Mouse (Mus musculus) gastrocnemius, postnatal 4 days (tissue): ENCODE results near the gene Slamf8. TPM values are rescaled to one million over a fixed set of nuclear protein-coding genes. Genes with fewer than 3 reads are reported as not detected.

Source experiments
- DNase-seq, 2 experiments: peaks; one replicate each; pipeline ENCODE4 v3.0.0; 2021 to 2022; ENCODE audit warnings: low spot score in 2 of 2, mixed read lengths in 2 of 2
- total RNA-seq, 2 experiments: library from RNA; stranded (reverse); gene quantifications; 2 replicates each; pipeline ENCODE4 v1.2.3; 2021

Gene Slamf8
- total RNA-seq, 2 experiments from 2014 or later, result 0.17 TPM; not detected in 1

DNA sequence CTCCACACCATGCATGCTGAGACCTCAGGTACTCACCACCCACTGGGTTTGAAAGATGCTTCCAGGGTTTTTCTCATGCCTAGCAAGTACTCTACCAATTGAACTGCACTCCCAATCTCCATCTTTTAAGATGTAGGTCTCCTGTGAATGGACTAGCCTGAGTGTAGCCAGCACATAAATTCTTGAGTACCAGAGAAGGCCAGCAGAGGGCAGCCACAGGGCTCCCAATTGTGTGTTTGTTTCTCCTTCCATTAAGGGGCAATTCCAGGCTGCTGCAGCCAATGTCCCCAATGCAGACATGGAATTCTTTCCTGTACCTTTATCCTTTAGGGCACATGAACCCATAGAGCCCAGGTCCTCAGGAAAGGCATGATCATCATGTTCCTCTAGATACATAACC is 4.1 kb upstream of the Slamf8 start:
- peak; percentile 15 to 25 for DNase-seq

DNA sequence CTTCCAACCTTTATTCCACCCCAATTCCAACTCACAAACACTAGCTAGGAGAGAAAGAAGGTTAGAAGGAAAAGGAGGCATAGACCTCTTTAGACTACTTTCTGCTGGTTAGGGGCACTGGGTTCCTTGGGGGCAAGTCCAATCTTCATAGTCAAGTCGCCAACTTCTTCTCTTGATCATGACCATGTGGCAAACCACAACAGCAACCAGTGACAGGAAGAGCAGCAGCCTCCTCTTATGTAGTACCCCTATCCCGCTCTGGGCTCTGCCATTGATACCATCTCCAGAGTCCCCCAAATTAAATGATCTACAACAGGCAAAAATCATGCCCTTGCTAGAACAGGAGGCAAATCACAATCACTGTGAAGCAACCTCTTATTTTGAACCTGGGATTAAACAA is 3.6 kb upstream of the Slamf8 start:
- DNase-seq, result no peak

DNA sequence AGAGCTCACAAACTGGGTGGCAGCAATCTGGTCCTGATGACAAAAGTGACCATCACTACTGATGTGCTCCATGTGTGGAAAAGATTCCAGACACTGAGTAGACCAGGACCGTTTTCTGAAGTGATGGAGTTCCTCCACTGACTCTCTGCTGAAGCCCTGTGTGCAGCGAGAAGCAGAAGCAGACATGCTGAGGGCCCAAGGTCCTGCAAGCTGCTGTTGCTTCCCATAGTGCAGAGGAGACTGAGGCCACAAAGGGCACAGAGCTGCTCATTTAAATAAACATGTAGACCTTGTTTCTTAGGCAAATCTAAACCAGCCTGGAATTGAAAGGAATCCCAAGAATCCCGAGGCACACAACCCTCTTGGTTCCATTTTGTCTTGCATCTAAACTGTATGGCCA is 3.0 kb upstream of the Slamf8 start:
- peak in 1 of 2 experiments; percentile 5 for DNase-seq

DNA sequence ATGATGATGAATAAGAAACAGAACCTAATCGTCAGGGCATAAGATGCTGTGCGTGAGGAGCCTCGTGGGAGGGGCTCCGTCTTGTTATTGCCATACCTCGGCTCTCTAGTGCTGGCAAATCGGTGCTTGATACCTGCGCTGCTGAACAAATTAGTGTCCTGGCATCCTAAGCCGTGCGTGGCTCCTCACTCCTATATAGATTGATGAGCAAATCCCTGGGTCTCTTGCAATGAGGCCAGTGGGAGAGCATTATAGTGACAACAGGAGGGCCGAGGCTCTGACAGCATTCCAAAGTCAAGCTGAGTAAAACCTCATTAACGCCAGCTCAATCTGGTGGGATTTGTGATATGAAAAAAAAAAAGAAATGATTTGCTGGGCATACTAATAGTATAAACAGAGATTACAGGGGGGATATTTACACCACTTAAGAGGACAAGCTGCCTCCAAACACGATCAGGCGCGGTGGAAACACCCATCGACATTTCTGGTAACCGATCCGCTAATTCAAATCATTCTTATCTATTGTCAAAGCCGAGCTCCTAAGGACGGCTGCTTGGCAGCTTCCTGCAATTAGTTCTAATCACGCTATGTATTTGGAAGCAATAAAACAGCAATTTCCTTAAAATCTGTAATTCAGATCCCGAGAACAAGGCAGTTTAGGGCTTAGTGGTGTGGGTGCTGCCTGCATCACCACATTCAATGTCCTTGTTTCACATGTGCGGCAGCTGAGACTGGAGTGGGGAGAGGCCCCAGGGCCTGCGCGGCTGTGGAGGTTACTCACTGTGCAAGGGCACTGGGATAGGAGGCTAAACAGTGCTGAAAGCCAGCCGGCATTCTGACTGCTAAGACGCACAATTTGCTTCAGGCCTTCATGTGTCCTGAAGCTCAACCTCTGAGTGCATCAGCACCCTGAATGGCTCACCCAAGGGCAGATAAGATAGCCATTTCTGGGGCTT is 4.5 kb downstream of the Slamf8 start:
- DNase-seq, result no peak

DNA sequence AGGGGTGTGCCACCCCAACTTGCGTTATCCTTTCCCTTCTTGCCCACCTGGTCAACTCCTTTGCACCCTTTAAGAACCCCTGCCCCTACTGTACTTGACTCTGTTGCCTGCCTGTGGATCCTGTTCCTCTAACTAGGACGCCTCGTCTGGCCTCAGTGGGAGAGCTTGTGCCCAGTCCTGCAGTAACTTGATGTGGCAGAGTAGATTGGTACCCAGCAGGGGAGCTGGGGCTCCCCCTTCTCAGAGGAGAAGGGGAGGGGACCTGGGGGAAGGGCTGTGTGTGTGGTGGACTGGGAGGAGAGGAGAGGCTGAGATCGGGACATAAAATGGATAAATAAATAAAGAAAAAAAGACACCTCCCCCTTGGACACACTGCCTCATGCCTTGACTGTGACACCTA is 5.3 kb downstream of the Slamf8 start:
- no peak for DNase-seq

DNA sequence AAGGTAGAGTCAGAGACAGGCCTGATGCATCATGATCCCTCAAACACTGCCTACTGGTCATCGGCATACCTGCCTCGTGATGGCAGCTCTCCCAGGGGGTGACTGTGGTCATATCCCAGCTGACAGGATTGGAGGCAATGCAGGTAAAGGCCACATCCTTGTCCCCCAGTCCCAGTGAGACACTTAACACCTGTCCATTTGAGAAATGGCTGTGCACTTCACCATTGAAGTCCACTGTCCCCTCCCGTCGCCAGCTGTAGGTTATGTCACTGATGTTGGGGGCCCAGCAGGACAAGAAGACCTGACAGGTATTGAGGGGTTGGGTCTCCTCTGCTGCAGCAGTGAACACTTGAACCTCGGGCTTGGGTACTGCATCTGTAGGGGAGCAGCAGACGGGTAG is 6.1 kb downstream of the Slamf8 start:
- DNase-seq, result no peak

DNA sequence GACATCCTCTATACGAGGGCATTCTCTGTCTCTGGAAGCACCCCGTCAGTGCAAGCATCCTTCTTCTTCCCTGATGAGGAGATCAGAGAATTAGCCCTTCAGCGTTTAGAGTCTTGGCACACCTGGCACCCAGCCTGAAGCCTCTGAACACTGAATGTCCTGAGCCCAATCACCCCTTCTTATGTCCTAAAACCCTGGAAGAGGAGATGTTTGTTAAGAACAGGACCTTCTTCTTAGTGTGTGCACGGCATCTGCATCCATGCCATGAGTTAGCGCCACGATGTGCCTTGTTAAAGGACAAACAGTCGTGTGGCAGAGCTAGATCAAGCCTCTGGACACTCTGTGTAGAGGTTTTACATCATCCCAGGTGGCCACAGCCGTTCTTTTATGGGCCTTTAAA is 7.9 kb downstream of the Slamf8 start:
- no peak for DNase-seq

DNA sequence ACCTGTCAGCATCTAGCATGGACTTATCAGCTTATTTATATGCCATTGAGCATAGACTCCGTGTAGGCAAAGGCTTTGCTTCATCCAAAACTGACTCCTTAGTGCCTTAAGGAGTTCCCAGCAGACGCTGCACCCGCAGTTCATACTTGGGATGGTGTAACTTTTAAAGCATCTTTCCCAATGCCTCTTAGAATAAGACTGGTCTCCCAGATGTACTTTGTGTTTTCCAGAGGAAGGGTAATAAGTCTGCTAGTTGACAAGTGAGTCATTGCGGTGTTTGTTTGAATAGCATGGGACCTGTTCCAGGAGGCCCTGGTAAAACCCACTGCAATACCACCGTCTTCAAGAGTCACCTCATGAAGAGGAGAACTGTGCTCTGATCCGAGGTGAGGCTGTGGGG is 10.3 kb downstream of the Slamf8 start:
- no peak for DNase-seq

DNA sequence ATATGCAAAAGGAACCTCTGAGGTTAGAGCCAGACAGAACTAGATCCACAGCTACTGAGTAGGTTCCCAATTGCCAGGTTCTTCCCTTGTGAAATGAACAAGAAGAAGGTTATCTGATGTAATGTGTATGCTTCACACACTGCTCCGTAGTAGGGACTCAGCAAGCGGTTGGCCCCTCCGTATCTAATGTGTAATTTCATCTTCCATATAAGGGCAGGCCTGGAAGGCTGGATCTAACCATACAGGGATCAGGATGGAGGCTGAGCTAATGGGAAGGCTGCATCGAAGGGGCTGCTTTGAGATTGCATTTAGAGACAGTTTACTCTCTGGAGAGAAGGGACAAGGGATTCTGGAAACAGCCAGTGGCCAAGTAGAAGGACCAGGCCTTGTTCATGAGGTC is 22.6 kb downstream of the Slamf8 start:
- no peak for DNase-seq

DNA sequence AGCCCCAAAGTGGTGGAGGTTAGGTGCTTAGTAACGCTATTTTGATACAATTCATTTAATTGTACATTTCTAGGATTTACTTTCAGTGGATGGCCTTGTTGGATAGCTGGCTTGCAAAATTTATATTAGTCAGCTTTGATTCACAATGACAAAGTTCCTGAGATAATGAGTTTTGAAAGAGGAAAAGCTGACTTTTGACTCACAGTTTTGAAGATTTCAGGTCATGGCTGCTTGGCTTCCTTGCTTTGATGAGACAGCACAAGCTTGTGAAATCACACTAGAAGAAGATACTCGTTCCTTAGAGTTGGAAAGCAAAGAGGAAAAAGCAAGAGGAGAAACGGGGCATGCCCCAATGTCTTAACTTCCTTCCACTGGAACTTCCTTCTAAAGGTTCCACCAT is 24.2 kb downstream of the Slamf8 start:
- no peak for DNase-seq

DNA sequence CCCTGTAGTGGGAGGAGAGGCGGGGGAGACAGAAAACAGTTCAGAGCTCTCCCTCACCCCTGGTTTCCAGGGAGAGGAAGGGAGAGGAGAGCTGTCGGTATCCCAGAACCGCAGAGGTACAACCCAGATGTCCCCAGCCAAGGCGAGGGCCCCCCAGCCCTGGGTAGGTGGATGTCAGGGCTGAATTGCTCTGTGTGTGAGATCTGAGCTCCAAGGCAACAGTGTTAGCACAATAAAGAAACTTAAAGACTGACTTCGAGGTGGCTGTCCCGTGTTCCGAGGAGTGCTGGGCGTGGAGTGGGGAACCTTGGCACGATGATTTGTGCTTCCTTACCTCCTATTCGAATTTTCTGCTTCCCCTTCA is 26.9 kb downstream of the Slamf8 start:
- DNase-seq, result no peak

DNA sequence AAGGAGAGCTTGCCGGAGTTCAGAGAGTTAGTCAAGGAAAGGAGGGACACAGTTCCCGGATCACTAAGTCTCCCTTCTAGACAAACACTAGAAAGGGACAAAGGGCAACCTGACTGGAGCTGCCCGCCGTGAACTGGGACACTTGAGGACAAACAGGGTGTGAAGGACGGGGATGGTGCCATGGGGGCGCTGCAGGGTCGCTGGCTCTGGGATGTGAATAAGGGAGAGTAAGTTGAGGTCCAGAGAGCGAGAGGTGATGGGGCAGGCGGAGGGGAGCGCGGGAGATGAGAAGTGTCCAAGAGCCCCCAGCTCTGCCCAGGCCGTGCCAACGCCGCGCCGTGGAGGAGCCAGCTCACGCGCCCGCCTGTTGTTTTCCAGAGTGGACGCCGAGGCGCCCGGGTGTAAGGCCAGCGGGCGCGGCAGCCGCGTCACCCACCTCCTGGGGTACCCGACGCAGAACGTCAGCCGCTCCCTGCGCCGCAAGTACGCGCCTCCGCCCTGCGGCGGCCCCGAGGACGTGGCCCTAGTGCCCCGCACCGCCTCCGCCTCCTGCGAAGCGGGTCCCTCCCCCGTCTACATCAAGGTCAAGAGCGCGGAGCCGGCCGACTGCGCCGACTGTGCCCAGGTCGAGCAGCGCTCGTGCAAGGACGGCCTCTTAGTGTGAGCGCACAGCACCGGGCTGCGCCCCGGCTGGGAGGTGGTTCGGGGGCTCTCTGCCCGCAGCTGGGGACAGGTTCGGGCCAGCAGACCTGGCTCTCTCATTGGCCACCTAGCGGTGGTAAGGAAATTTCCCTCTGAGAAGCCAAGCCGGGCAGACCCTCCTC is 27.5 kb downstream of the Slamf8 start:
- peak; percentile 40 to 66 for DNase-seq

DNA sequence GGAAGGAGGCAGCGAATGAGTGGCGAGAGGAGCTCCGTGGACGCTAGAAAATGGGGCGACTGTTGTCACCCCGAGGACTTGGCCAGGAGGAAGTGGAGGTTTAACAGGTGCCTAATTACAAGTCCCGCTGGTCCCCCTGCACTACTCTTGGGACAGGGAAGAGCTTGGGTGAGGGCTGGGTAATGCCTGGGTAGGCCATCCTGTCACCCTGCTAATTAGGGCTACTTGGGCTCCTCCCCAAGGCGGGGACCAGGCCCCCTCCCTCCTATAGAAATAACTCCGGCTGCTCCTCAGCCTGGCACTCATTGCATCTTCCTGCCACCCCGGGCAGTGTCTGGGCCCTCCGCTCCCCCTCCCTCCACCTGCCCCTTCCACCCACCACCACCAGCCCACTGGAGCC is 34.7 kb downstream of the Slamf8 start, which contains the start of gene Vsig8:
Gene Vsig8 (plus strand): TSS at position 301 of the 400 bp plus-strand sequence.
- DNase-seq, result no peak

DNA sequence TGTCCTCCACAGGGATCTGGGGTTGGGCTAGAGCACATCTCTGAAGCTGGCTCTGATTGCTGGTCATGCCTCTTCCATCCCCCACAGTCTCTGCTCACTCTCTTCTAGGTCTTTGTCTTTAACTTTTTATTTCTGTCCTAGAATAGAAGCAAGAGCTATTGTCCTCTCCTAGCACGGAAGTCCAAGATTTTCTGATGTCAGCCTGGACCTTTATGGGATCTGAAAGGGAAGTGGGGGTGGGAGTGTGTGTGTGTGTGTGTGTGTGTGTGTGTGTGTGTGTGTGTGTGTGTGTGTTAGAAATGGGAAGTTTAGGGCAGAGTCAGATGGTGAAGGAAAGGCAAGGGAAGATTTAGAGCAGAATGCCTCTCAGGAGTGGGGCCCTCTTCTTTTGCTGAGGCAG is 37.7 kb downstream of the Slamf8 start:
- no peak for DNase-seq

DNA sequence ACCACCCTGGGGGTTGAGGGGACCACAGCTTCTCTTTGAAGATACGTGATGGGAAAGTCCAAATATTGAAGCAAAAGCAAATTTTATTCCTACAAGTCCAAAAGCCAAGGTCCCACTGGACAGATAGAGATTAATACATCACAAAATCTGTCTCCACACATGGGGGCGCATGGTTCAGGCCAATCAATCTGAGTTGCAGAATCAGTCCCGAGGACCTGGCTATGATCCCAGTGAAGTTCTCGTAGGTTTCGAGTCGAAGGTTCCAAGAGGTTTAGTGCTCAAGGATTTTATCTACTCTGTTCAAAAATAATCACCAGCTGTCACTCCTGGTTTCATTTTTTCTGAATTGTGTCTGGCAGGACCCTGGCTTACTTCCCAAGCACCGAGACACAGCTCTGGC is 39.4 kb downstream of the Slamf8 start:
- DNase-seq, result no peak

DNA sequence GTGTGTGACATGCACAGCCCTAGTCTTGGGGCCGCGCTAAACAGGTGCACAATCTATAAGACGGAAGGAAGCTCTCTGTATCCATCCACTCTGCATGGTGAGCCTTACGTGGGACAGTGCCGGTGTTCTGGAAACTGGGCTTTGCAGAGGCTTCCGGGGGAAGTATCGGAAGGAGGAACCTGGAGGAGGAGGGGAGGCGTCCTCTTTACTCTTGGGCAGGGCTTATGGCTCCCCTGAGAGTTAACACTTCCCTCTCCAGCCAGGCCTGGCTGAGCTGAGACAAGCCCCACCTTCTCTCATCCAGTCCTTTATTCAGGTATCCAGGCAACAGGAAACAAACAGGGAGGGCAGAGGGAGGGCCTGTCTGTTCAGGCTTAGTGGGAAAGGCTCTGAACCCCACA is 39.8 kb downstream of the Slamf8 start:
- no peak for DNase-seq

DNA sequence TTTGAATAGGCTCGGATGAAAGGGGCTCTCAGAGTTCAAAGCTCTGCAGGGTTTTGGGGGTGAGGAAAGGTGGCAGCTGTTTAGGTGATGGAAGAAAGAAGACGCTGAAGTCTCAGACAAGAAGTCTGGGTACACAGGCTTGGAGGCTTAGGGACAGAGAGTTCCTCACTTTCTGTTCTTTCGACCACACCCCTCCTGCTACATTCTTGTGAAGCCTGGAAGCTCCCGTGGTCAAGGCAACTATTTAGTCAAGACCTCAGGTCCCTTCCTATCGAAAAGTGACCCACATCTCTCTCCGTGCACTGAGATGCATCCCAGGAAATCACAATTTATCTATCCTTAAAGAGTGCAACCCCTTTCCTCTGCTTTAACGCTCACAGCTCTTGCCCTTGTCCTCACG is 40.7 kb downstream of the Slamf8 start:
- DNase-seq, result no peak

DNA sequence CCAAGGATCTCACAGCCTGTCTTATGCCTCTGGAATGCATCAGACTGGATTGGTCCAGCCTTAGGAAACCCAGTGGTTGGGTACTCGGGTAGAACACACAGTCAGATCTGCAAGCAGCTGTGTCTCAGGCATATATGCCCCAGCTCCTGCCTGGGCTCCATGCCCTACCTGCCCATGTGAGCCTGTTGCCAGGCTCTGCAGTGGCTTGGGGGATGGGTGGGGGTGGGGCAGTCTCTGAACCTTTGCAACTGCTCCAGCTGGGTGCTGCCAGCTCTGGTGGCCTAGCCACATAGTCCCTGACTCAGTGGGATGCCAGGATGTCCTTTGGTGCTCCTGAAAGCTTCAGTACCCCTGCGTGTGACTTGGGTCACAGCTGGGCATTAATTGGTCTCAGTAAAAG is 41.1 kb downstream of the Slamf8 start:
- no peak for DNase-seq

DNA sequence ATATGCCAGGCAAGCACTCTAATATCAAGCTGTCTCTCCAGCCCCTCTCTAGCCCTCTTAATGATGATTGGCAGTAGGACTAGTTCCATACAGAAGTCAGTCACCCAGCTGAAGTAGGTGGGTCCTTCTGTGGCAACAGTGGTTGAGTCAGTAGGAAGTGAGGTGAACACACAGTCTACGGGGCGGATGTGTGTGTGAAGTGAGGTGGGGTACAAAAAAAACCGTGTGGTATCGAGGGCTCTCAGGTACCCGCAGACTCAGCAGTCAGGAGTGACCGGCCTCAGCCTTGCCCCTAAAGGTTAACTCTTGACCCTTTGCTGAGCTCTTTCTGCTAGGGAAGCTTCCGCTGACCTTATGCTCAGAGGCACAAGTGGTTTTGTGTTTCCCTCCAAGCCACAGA is 41.9 kb downstream of the Slamf8 start:
- no peak for DNase-seq

DNA sequence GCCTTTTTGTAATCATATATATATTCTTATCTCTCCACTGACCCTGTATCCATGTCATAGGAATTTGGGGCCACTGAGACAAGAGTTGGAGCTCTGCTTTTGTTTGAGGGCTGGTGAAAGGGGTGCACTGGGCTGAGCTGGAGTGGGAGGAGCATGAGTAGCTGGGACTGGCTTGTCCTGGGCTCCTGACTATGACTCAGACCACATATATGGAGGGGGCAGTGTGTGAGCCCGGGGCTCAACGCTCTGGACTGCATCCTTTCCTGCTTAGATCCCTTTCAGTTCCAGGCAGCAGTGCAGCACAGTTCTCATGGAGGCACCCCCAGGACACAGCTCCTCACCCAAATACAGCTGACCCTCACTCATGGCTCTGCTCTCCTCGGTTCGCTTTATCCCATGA is 44.3 kb downstream of the Slamf8 start:
- DNase-seq, result no peak

DNA sequence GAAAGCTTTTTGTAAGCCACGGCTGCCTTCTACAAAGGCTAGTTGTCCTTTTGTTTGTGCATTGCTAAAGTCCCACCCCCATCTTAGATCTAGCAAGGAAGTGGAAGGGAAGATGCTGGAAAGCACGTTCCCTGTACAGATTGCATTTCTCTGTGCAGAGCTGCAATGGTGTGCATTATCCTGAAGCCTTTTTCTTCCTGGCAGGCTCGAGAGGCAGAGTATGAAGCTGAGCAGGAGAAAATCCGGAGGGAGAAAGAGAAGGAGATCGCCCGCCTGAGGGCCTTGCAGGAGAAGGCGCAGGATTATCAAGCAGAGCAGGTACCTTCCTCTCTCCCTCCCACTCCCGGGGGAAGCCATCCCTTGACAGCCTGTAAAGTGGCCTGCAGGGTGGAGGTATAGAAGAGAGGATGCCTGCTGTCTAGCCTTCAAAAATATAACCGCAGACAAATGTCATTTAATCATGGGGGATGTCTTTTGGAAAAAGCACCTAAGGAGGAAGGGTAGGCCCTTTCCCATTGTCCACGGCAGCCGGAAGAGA is 50.0 kb downstream of the Slamf8 start:
- no peak for DNase-seq

DNA sequence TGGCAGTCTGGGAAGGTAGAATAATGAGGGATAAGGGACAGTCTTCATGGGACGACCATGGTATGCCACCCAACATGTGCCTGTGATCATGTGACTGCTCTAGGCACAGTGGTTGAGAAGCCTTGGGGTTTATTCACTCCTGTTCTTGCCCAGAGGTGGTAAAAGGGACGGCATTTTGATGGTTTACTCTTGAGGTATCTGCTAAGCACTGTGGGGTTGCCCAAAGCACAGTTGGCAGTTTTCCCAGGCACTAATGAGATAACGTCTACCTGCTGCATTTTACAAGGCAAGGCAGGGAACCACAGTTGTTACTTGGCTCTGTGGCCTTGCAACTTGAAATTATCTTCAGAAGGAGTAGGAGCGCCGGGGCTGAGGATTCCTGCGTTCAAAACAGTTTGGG is 50.5 kb downstream of the Slamf8 start:
- DNase-seq, result no peak
